Mouse (Mus musculus) kidney, adult 2 months (tissue): ENCODE measurements at regions not wholly inside any gene's neighbourhood (a gene's known extent, or its start where the extent isn't known, plus 50 kb on each side); places are given as distances from the start of the nearest gene placed in this dataset.

Experiments used
- CTCF ChIP-seq: fragments of 200-500 bp; conservative IDR thresholded peaks from 2 replicates; pipeline ENCODE4 v1.5.1; 2011; ENCODE audit warnings: low read depth, mild to moderate bottlenecking, control low read depth, low read length, moderate library complexity, mixed read lengths; ENCODE audit not compliant: insufficient read depth, insufficient read length
- POLR2A ChIP-seq: fragments of 200-500 bp; IDR thresholded peaks from one replicate; pipeline ENCODE4 v1.6.1; 2011; ENCODE audit warnings: low read depth, low read length, control low read depth

DNA sequence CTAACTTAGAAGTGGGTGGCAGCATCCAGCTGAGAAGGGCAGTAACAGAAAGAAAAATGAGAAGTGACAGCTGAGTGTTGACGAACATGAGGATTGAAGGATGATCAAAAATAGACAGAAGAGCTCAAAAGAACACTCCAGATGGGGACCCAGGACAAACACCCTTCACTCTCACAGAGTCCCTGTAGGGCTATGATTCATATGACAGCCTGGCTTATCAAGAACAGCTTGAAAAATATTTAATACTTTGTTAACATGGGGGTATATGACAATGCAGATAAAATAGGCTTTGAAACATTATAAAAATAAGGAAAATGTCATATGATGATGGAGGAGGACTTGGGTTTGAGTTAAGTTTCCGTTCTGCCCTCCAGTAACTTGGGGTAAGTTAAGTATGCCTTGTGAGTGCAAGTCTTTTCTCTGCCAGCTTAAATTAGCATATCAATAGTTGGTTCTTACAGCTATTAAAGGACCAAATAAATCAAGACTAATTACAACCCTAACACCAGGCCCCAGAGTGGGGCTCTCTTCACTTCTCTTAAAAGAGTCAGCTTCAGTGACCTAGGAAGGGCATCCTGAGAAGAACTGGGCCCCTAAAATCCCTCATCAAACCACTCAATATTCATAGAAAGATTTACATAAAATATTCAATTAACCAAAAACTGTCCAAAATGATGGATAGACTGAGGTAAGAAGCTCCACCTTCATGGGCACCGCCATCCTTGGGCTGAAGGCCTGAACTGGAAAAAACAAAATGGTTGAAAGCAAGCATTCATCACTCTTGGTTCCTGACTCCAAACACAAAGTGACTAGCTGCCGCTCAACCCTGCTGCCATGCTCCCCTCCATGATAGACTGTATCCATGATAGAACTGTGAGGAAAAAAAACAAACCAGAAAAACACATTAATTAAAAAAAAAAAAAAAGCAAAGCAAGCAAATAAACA, 198.6 kb upstream of the Gcfc2 start:
- TF ChIP-seq CTCF (no peak), POLR2A (no peak)
